Mouse (Mus musculus) heart, postnatal 0 days (tissue): ENCODE measurements at regions not wholly inside any gene's neighbourhood (a gene's known extent, or its start where the extent isn't known, plus 50 kb on each side); places are given as distances from the start of the nearest gene placed in this dataset.

Experiments used
- CTCF ChIP-seq: IDR thresholded peaks from 2 replicates; pipeline ENCODE4 v1.5.1; 2016; ENCODE audit warnings: antibody characterized with exemption, control low read depth, low read depth
- EP300 ChIP-seq: IDR thresholded peaks from 2 replicates; pipeline ENCODE4 v1.6.1; 2016; ENCODE audit warnings: antibody characterized with exemption, low read depth

DNA sequence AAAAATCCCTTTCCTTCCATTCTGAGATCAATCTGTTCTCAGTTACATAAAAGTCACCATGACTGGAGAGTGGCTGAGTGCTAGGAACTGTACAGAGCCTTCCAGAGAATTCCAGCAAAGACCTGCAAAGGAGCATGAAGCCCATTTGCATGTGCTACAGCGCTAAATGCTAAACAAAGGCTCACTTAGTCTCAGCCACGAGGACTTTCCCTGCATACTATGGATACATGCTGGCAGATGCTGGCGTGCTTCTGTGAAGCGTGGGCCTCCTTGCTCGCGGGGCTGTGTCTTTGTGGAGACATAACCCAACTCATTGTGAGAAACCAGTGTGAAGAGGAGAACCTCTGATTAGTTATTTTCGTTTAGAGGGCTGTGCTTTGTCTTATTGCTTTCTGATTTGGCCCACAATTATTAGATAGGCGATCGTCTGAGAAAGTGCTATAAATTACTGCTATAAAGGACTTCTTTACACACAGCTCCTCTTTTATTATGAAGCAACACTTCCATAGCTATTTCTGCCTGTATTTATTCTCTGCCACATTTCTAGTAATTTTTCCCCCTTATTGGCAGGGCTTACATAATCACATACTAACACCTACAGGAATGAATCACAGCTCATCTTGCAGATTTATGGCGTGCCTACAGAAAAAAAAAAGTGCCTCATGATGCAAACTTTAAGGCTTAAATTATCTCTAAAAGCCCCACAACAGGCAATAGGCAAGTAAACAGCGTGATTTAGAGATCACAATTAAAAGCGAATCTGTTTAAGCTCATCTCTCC is 58.9 kb upstream of the Mtpn start:
- TF ChIP-seq CTCF (no peak), EP300 (no peak)
